Comparison of ENCODE assay signal across 8 mouse cellular contexts in genomic region chr11:84128943-84129798, GRCm38 (mm10). TPM values are rescaled to one million over a fixed set of nuclear protein-coding genes. Genes with fewer than 3 reads are reported as not detected.
DNase-seq lines count a peak whose midpoint lies in the region; ATAC-seq lines count a peak whose summit lies in the region.

Gene Tada2a (minus strand): TSS chr11:84129600.
Gene Acaca (plus strand): TSS chr11:84129672.

- peak within 1 kb of the TSS; percentile 88 for H3K4me3 ChIP-seq in hindbrain, embryonic 10.5 days

- peak within 1 kb of the TSS; percentile 95 for H3K27ac ChIP-seq in hindbrain, embryonic 10.5 days

- H3K9me3 ChIP-seq in hindbrain, embryonic 10.5 days, result no peaks in the 10 kb centered on the region

- peak; percentile 94 for DNase-seq in NIH3T3 (ENCODE audit: low read depth)
- peak; percentile 81 for DNase-seq in cerebellum, adult 9-10 months
- DNase-seq in hindbrain, embryonic 10.5 days (ENCODE audit: low spot score), result peak; percentile 84
- DNase-seq in layer of hippocampus, postnatal 25 days (ENCODE audit: extremely low spot score in 1 of 2, low spot score in 1 of 2), result peak; percentile 71 to 76
- DNase-seq in lung, postnatal 25 days (ENCODE audit: low spot score), result peak; percentile 62
- DNase-seq in retina, adult 2 months (ENCODE audit: low read depth, low spot score), result peak; percentile 76
- DNase-seq in thymus, postnatal 25 days, result peak; percentile 83

- H3K4me1 ChIP-seq in hindbrain, embryonic 10.5 days (replicated peaks), result peaks cover 15% of the 10 kb centered on the region

- peak; percentile 84 for ATAC-seq in frontal cortex, adult (ENCODE audit: low TSS enrichment)

- 1% methylated on average over 83 of the region's 83 CpGs for WGBS in hindbrain, embryonic 10.5 days

- H3K27me3 ChIP-seq in hindbrain, embryonic 10.5 days (ENCODE audit: insufficient read depth, poor library complexity, severe bottlenecking), result no peaks in the 10 kb centered on the region

- peaks cover 31% of the 10 kb centered on the region for H3K36me3 ChIP-seq in hindbrain, embryonic 10.5 days

RNA-seq across cellular contexts. Expression of gene Tada2a, which starts in this region (rescaled TPM):
- polyA plus RNA-seq in hindbrain, embryonic 10.5 days (2016; fragmentation: Nextera tagmentation; extraction: Ambion mirVana), result 30.5 and 36.1 TPM in 2 replicates
- total RNA-seq in layer of hippocampus, postnatal 25 days (2021), result 10 to 100 TPM; 27.0 to 34.6 TPM

RNA-seq across cellular contexts. Expression of gene Acaca, which starts in this region (rescaled TPM):
- 21.7 and 22.6 TPM in 2 replicates for polyA plus RNA-seq in hindbrain, embryonic 10.5 days (2016; fragmentation: Nextera tagmentation; extraction: Ambion mirVana)
- total RNA-seq in layer of hippocampus, postnatal 25 days (2021), result 10 to 100 TPM; 68.5 to 74.3 TPM

Comparison
In these comparisons a context has a peak if more than half of its experiments do, and no peak if none do; other contexts are left out.
1. Peak in every context shown above with its lines: DNase-seq, ATAC-seq, H3K4me3 ChIP-seq and H3K27ac ChIP-seq.